Mouse (Mus musculus): ENCODE results near the gene Rsl24d1. TPM values are rescaled to one million over a fixed set of nuclear protein-coding genes. Genes with fewer than 3 reads are reported as not detected.

Gene Rsl24d1
- polyA plus RNA-seq, 1 experiment from 2014 or later = 133 TPM

GRCm38 (mm10) chr9:73159265-73159664, 46.0 kb downstream of the Rsl24d1 start:
- Histone ChIP-seq H3K27ac (no peak overlapping the region), H3K4me2 (no peak overlapping the region), H3K4me1 (no peaks in the 10 kb centered on the region), H3K9me3 (no peaks in the 10 kb centered on the region), H3K27me3 (no peaks in the 10 kb centered on the region), H3K4me3 (replicated peaks) (no peak overlapping the region), H3K9ac (no peak overlapping the region), H3K36me3 (replicated peaks) (no peaks in the 10 kb centered on the region)
- WGBS = 53% methylated on average over 1 of the region's 1 CpGs
- ATAC-seq (ENCODE audit: low FRiP score) = no peak

GRCm38 (mm10) chr9:73162571-73163333, 49.5 kb downstream of the Rsl24d1 start:
- H3K4me1 ChIP-seq = no peaks in the 10 kb centered on the region
- peak; percentile 73; the same call in 1 of the 2 replicates for ATAC-seq (ENCODE audit: low FRiP score)
- no peak overlapping the region for H3K9ac ChIP-seq
- peak overlapping the region; percentile 48 for H3K4me2 ChIP-seq
- no peaks in the 10 kb centered on the region for H3K36me3 ChIP-seq (replicated peaks)
- no peaks in the 10 kb centered on the region for H3K9me3 ChIP-seq
- H3K27ac ChIP-seq = no peak overlapping the region
- H3K4me3 ChIP-seq (replicated peaks) = peak overlapping the region; percentile 18
- H3K27me3 ChIP-seq = no peaks in the 10 kb centered on the region
- 21% methylated on average over 26 of the region's 26 CpGs for WGBS

GRCm38 (mm10) chr9:73165631-73166030, 52.4 kb downstream of the Rsl24d1 start:
- Histone ChIP-seq H3K9ac (no peak overlapping the region), H3K4me2 (no peak overlapping the region), H3K36me3 (replicated peaks) (no peaks in the 10 kb centered on the region), H3K27ac (no peak overlapping the region), H3K4me3 (replicated peaks) (no peak overlapping the region), H3K27me3 (no peaks in the 10 kb centered on the region), H3K9me3 (no peaks in the 10 kb centered on the region), H3K4me1 (no peaks in the 10 kb centered on the region)
- 94% methylated on average over 4 of the region's 4 CpGs for WGBS
- no peak for ATAC-seq (ENCODE audit: low FRiP score)

Other genes starting within 250 kb of the Rsl24d1 start
- gene Pygo1, start 187.8 kb upstream of the Rsl24d1 start, polyA plus RNA-seq (2016; fragmentation: Nextera tagmentation; extraction: Ambion mirVana) = 12.5 TPM in 2 replicates
- 1.6 and 2.6 TPM in 2 replicates for gene Dyx1c1, start 154.6 kb upstream of the Rsl24d1 start, polyA plus RNA-seq (2016; fragmentation: Nextera tagmentation; extraction: Ambion mirVana)
- not detected in 2 replicates for gene Gm44503, start 154.6 kb upstream of the Rsl24d1 start, polyA plus RNA-seq (2016; fragmentation: Nextera tagmentation; extraction: Ambion mirVana)
- gene Ccpg1os, start 128.0 kb upstream of the Rsl24d1 start, polyA plus RNA-seq (2016; fragmentation: Nextera tagmentation; extraction: Ambion mirVana) = 21.4 and 22.8 TPM in 2 replicates
- 26.0 and 28.9 TPM in 2 replicates for gene Ccpg1, start 128.0 kb upstream of the Rsl24d1 start, polyA plus RNA-seq (2016; fragmentation: Nextera tagmentation; extraction: Ambion mirVana)
- 10.3 and 13.6 TPM in 2 replicates for gene Pigb, start 73.0 kb upstream of the Rsl24d1 start, polyA plus RNA-seq (2016; fragmentation: Nextera tagmentation; extraction: Ambion mirVana)
- 1.4 and 1.8 TPM in 2 replicates for gene Rab27a, start 68.6 kb upstream of the Rsl24d1 start, polyA plus RNA-seq (2016; fragmentation: Nextera tagmentation; extraction: Ambion mirVana)
- gene Khdc3, start 11.6 kb upstream of the Rsl24d1 start, polyA plus RNA-seq (2016; fragmentation: Nextera tagmentation; extraction: Ambion mirVana) = not detected in 2 replicates
- not detected in 2 replicates for gene Gm20509, start 11.0 kb upstream of the Rsl24d1 start, polyA plus RNA-seq (2016; fragmentation: Nextera tagmentation; extraction: Ambion mirVana)

Data from forebrain, embryonic 12.5 days (tissue).